Comparison of ENCODE assay signal across 8 mouse cellular contexts in genomic region chrX:104483444-104483808, GRCm38 (mm10). TPM values are rescaled to one million over a fixed set of nuclear protein-coding genes. Genes with fewer than 3 reads are reported as not detected.
DNase-seq lines count a peak whose midpoint lies in the region; ATAC-seq and TF ChIP-seq lines count a peak whose summit lies in the region.

No protein-coding gene starts in this region.

- H3K27ac ChIP-seq in cerebellum, adult 2 months (ENCODE audit: insufficient read depth, low read length): no peak overlapping the region
- peak overlapping the region; percentile 57 for H3K27ac ChIP-seq in heart, embryonic 15.5 days
- H3K27ac ChIP-seq in midbrain, embryonic 12.5 days (replicated peaks): 0 out of 2 replicates have a peak overlapping the region, but pooled peaks have one; percentile 15

- no peaks in the 10 kb centered on the region for H3K4me1 ChIP-seq in cerebellum, adult 2 months (ENCODE audit: control insufficient read depth, insufficient read depth, low read length)
- no peaks in the 10 kb centered on the region for H3K4me1 ChIP-seq in heart, embryonic 15.5 days (replicated peaks)
- H3K4me1 ChIP-seq in midbrain, embryonic 12.5 days: no peaks in the 10 kb centered on the region

- H3K36me3 ChIP-seq in heart, embryonic 15.5 days: no peaks in the 10 kb centered on the region
- H3K36me3 ChIP-seq in midbrain, embryonic 12.5 days: no peaks in the 10 kb centered on the region

- H3K9ac ChIP-seq in heart, embryonic 15.5 days: peak overlapping the region; percentile 59
- H3K9ac ChIP-seq in midbrain, embryonic 12.5 days (replicated peaks): peak overlapping the region; percentile 56

- no peak for DNase-seq in cerebellum, postnatal 4 days (ENCODE audit: low spot score in 2 of 2)
- peak; percentile 65 for DNase-seq in A20 (ENCODE audit: low read depth, low spot score)
- peak; percentile 31 to 43 for DNase-seq in cerebellum, adult 2 months
- peak; percentile 18 to 29 for DNase-seq in kidney, postnatal 36 days
- no peak for DNase-seq in ovary, adult 18-20 months (ENCODE audit: low spot score)

- WGBS in cerebellum, adult 2 months: 10% methylated on average over 6 of the region's 6 CpGs
- 23% methylated on average over 6 of the region's 6 CpGs for WGBS in heart, embryonic 15.5 days
- 27% methylated on average over 6 of the region's 6 CpGs for whole genome bisulfite sequencing in midbrain, embryonic 12.5 days

- no peak for TF ChIP-seq POLR2A in cerebellum, adult 2 months (IDR thresholded peaks at IDR 0.05; ENCODE audit: borderline replicate concordance, insufficient read depth, low read length)

- peak; percentile 78 for ATAC-seq in cerebellum, adult (ENCODE audit: insufficient number of reproducible peaks, low FRiP score, low TSS enrichment)
- ATAC-seq in heart, embryonic 15.5 days (replicated peaks; ENCODE audit: insufficient number of reproducible peaks, insufficient read depth, low FRiP score, low read depth): no peak
- peak; percentile 64 for ATAC-seq in midbrain, embryonic 12.5 days (ENCODE audit: low FRiP score, low read depth)

- H3K9me3 ChIP-seq in heart, embryonic 15.5 days (replicated peaks): no peaks in the 10 kb centered on the region
- H3K9me3 ChIP-seq in midbrain, embryonic 12.5 days: no peaks in the 10 kb centered on the region

- peak overlapping the region; percentile 95 for H3K4me3 ChIP-seq in cerebellum, adult 2 months (replicated peaks; ENCODE audit: insufficient read depth, low read depth, low read length)
- H3K4me3 ChIP-seq in heart, embryonic 15.5 days: peak overlapping the region; percentile 66
- H3K4me3 ChIP-seq in midbrain, embryonic 12.5 days: peak overlapping the region; percentile 53

- H3K27me3 ChIP-seq in cerebellum, adult 2 months (ENCODE audit: control insufficient read depth, insufficient read depth, low read length): no peaks in the 10 kb centered on the region
- H3K27me3 ChIP-seq in heart, embryonic 15.5 days: no peaks in the 10 kb centered on the region; the same call in 1 of the 2 replicates
- peaks cover 27% of the 10 kb centered on the region for H3K27me3 ChIP-seq in midbrain, embryonic 12.5 days

- no peak for TF ChIP-seq CTCF in cerebellum, adult 2 months (IDR thresholded peaks at IDR 0.05; ENCODE audit: borderline replicate concordance, insufficient read depth, low read depth, low read length)

- H3K4me2 ChIP-seq in heart, embryonic 15.5 days: peak overlapping the region; percentile 58
- peak overlapping the region; percentile 54 for H3K4me2 ChIP-seq in midbrain, embryonic 12.5 days (replicated peaks)

RNA-seq across cellular contexts. Expression of gene Uprt, which starts 0.8 kb away (rescaled TPM):
- 4.1 and 4.4 TPM in 2 replicates for polyA plus RNA-seq in cerebellum, adult 2 months (2012; rRNA removed)
- polyA plus RNA-seq in heart, embryonic 15.5 days (2015; fragmentation: Nextera tagmentation; extraction: Ambion mirVana): 1.2 and 1.7 TPM in 2 replicates
- 1.6 and 2.2 TPM in 2 replicates for polyA plus RNA-seq in midbrain, embryonic 12.5 days (2016; fragmentation: Nextera tagmentation; extraction: Ambion mirVana)

Comparison
In these comparisons a context has a peak if more than half of its experiments do, and no peak if none do; other contexts are left out.
1. DNase-seq: peak in A20 (single experiment), cerebellum, adult 2 months (2 of 2) and kidney, postnatal 36 days (2 of 2); none in cerebellum, postnatal 4 days (0 of 2) and ovary, adult 18-20 months (single experiment).
2. Peak in every context shown above with its lines, with median percentiles within 50 percentile points of each other: H3K4me3 ChIP-seq.